Mouse (Mus musculus) embryonic facial prominence, embryonic 12.5 days (tissue): Measurements from ENCODE around the gene Maneal. TPM values are rescaled to one million over a fixed set of nuclear protein-coding genes. Genes with fewer than 3 reads are reported as not detected.

ENCODE experiments used
- ATAC-seq: fragments of 200-750 bp; cut with Nextera tagmentation; 2 replicates; pipeline ENCODE4 v1.8.0; 2017; ENCODE audit not compliant: insufficient number of reproducible peaks, insufficient read depth, low FRiP score, low TSS enrichment
- H3K27ac ChIP-seq: fragments of 300-500 bp; sonication (generic); 2 replicates; pipeline ENCODE4 v1.5.1; 2016; ENCODE audit warnings: mild to moderate bottlenecking
- H3K27me3 ChIP-seq: fragments of 300-500 bp; sonication (generic); 2 replicates; pipeline ENCODE4 v1.6.1; 2016; ENCODE audit warnings: mild to moderate bottlenecking, moderate library complexity
- H3K36me3 ChIP-seq: fragments of 300-500 bp; sonication (generic); 2 replicates; pipeline ENCODE4 v1.6.1; 2016; ENCODE audit warnings: mild to moderate bottlenecking
- H3K4me1 ChIP-seq: fragments of 300-500 bp; sonication (generic); 2 replicates; pipeline ENCODE4 v1.6.1; 2016
- H3K4me2 ChIP-seq: fragments of 300-500 bp; sonication (generic); replicated peaks from 2 replicates; pipeline ENCODE4 v1.6.1; 2016; ENCODE audit warnings: mild to moderate bottlenecking, moderate library complexity
- H3K4me3 ChIP-seq: fragments of 300-500 bp; sonication (generic); 2 replicates; pipeline ENCODE4 v1.5.1; 2016; ENCODE audit warnings: mild to moderate bottlenecking
- H3K9ac ChIP-seq: fragments of 300-500 bp; sonication (generic); 2 replicates; pipeline ENCODE4 v1.6.1; 2016; ENCODE audit warnings: mild to moderate bottlenecking, moderate library complexity
- H3K9me3 ChIP-seq: fragments of 300-500 bp; sonication (generic); 2 replicates; pipeline ENCODE4 v1.6.1; 2016; ENCODE audit warnings: mild to moderate bottlenecking, moderate library complexity
- WGBS: fragments of 180-500 bp; shearing (Covaris S2); methylation state at CpG from one replicate; pipeline ENCODE4 v1.1.7; 2016; 5-methylcytosine and 5-hydroxymethylcytosine counted together
- polyA plus RNA-seq: library from polyadenylated mRNA; unstranded; fragments of >200 nt; fragmentation: Nextera tagmentation; extraction: Ambion mirVana; gene quantifications from 2 replicates; pipeline ENCODE4 v1.2.1, GENCODE M21; 2016

Maneal gene
- polyA plus RNA-seq, result 1.4 and 2.2 TPM in 2 replicates

GRCm38 (mm10) chr4:124861283-124862188 lies at the start of gene Maneal:
Gene Maneal (minus strand): TSS chr4:124862171.
- no peaks in the 10 kb centered on the region for H3K9me3 ChIP-seq
- H3K36me3 ChIP-seq, result peaks cover 6% of the 10 kb centered on the region; the same call in 1 of the 2 replicates
- H3K4me2 ChIP-seq, result peak within 1 kb of the TSS; percentile 82
- peak within 1 kb of the TSS; percentile 53 for H3K4me3 ChIP-seq
- peaks cover 38% of the 10 kb centered on the region for H3K27me3 ChIP-seq
- peak within 1 kb of the TSS; percentile 55 for H3K9ac ChIP-seq
- no peak for ATAC-seq
- H3K27ac ChIP-seq, result no peak within 1 kb of the TSS
- WGBS, result 3% methylated on average over 62 of the region's 77 CpGs
- peaks cover 15% of the 10 kb centered on the region for H3K4me1 ChIP-seq

GRCm38 (mm10) chr4:124905971-124906822 lies 44.2 kb upstream of the Maneal start:
- 0 out of 2 replicates have a peak overlapping the region, but pooled peaks have one; percentile 17 for H3K9ac ChIP-seq

GRCm38 (mm10) chr4:124905417-124905816 lies 43.4 kb upstream of the Maneal start:
- 73% methylated on average over 4 of the region's 4 CpGs for WGBS
- peaks cover 22% of the 10 kb centered on the region for H3K27me3 ChIP-seq
- H3K27ac ChIP-seq, result peak overlapping the region; percentile 66; the same call in 1 of the 2 replicates
- no peak for ATAC-seq
- H3K4me1 ChIP-seq, result peaks cover 16% of the 10 kb centered on the region
- H3K36me3 ChIP-seq, result no peaks in the 10 kb centered on the region
- no peak overlapping the region for H3K9ac ChIP-seq
- no peaks in the 10 kb centered on the region for H3K9me3 ChIP-seq
- H3K4me2 ChIP-seq, result no peak overlapping the region
- H3K4me3 ChIP-seq, result no peak overlapping the region

More at GRCm38 (mm10) chr4:124905971-124906822, 44.2 kb upstream of the Maneal start:
- H3K4me1 ChIP-seq, result peaks cover 16% of the 10 kb centered on the region
- ATAC-seq, result peak; percentile 69
- peak overlapping the region; percentile 66 for H3K27ac ChIP-seq
- H3K4me2 ChIP-seq, result peak overlapping the region; percentile 45
- peaks cover 19% of the 10 kb centered on the region for H3K27me3 ChIP-seq
- H3K9me3 ChIP-seq, result no peaks in the 10 kb centered on the region
- H3K36me3 ChIP-seq, result no peaks in the 10 kb centered on the region
- peak overlapping the region; percentile 29 for H3K4me3 ChIP-seq
- 5% methylated on average over 21 of the region's 21 CpGs for WGBS

DNA sequence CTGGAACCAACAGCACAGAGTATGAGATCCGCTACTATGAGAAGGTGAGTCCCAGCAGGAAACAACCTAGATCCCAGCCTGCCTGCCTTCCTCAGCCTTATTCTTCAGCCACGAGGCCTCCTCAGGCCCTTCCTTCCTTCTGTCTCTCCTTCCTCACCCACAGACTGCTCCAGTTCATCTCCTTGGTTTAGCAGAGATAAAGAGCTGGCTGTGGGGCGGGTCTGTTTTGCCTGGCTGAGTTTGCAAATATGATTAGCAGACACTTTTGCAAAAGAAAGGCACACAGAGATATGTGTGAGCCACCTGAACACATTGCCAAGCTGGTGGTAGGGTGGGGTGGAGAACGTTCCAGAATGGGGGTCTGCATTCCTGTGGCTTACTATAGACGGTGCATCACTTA lies 37.9 kb upstream of the Maneal start:
- peaks cover 2% of the 10 kb centered on the region for H3K4me1 ChIP-seq
- no peak overlapping the region for H3K27ac ChIP-seq
- no peak overlapping the region for H3K9ac ChIP-seq
- H3K27me3 ChIP-seq, result peaks cover 64% of the 10 kb centered on the region
- no peaks in the 10 kb centered on the region for H3K9me3 ChIP-seq
- 56% methylated on average over 5 of the region's 5 CpGs for WGBS
- H3K4me2 ChIP-seq, result no peak overlapping the region
- no peak overlapping the region for H3K4me3 ChIP-seq
- H3K36me3 ChIP-seq, result no peaks in the 10 kb centered on the region
- no peak for ATAC-seq

- WGBS, result 38% methylated on average over 10 of the region's 10 CpGs
- Histone ChIP-seq H3K36me3 (no peaks in the 10 kb centered on the region), H3K27ac (no peak overlapping the region), H3K9ac (no peak overlapping the region), H3K4me3 (no peak overlapping the region), H3K4me1 (peaks cover 9% of the 10 kb centered on the region), H3K27me3 (peaks cover 68% of the 10 kb centered on the region), H3K4me2 (no peak overlapping the region), H3K9me3 (no peaks in the 10 kb centered on the region)
- no peak for ATAC-seq
Measured at GRCm38 (mm10) chr4:124898428-124898827, 36.5 kb upstream of the Maneal start.

GRCm38 (mm10) chr4:124894508-124895428 lies 32.8 kb upstream of the Maneal start:
- peak overlapping the region; percentile 80 for H3K4me2 ChIP-seq
- peaks cover 85% of the 10 kb centered on the region for H3K27me3 ChIP-seq
- no peaks in the 10 kb centered on the region for H3K36me3 ChIP-seq
- H3K9me3 ChIP-seq, result no peaks in the 10 kb centered on the region
- H3K27ac ChIP-seq, result no peak overlapping the region
- peak overlapping the region; percentile 47 for H3K4me3 ChIP-seq
- H3K9ac ChIP-seq, result peak overlapping the region; percentile 30; the same call in 1 of the 2 replicates
- no peak for ATAC-seq
- 2% methylated on average over 83 of the region's 83 CpGs for WGBS
- H3K4me1 ChIP-seq, result peaks cover 9% of the 10 kb centered on the region

DNA sequence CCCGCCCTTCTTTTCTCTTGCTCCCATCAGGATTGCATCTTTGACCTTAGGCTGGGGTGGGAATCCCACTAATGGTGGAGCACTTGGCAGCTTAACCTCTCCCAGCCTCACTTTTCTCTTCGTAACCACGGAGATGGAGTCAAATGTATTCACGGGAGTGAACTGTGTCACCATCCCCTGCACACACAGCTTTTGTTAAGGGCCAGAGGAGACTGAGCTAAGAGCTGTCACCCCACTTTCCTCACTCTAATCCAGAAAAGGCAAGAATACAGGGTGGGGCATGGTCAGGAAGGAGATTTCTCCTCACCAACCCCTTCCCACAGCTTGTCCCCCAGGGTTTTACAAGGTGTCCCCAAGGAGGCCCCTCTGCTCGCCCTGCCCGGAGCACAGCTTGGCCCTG lies 31.8 kb upstream of the Maneal start:
- Histone ChIP-seq H3K9me3 (no peaks in the 10 kb centered on the region), H3K4me3 (no peak overlapping the region; the same call in 1 of the 2 replicates), H3K27ac (no peak overlapping the region), H3K9ac (no peak overlapping the region), H3K27me3 (peaks cover 78% of the 10 kb centered on the region), H3K36me3 (no peaks in the 10 kb centered on the region), H3K4me1 (peaks cover 9% of the 10 kb centered on the region), H3K4me2 (no peak overlapping the region)
- 38% methylated on average over 6 of the region's 6 CpGs for WGBS
- ATAC-seq, result no peak

- H3K4me3 ChIP-seq, result no peak overlapping the region
- no peak for ATAC-seq
- H3K9ac ChIP-seq, result no peak overlapping the region
- no peaks in the 10 kb centered on the region for H3K36me3 ChIP-seq
- WGBS, result 74% methylated on average over 5 of the region's 5 CpGs
- H3K4me2 ChIP-seq, result no peak overlapping the region
- H3K27me3 ChIP-seq, result peaks cover 70% of the 10 kb centered on the region
- no peaks in the 10 kb centered on the region for H3K9me3 ChIP-seq
- no peak overlapping the region for H3K27ac ChIP-seq
- peaks cover 9% of the 10 kb centered on the region for H3K4me1 ChIP-seq
Measured at GRCm38 (mm10) chr4:124890831-124891230, 28.9 kb upstream of the Maneal start.

DNA sequence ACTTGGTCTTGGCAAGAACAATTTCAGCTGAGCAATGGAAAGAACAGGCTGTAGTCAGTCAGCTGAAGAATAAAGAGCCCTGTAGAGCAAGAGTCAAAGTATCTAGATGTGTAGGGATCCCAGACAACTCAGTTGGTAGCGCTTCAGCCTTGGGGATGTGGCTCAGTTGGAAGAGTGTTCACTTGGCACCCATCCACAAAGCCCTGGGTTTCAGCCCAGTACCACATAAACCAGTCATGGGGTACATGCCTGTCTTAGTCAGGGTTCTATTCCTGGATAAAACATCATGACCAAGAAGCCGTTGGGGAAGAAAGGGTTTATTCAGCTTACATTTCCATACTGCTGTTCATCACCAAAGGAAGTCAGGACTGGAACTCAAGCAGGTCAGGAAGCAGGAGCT lies 28.0 kb upstream of the Maneal start:
- no peak for ATAC-seq
- Histone ChIP-seq H3K9ac (no peak overlapping the region), H3K9me3 (no peaks in the 10 kb centered on the region), H3K4me2 (no peak overlapping the region), H3K4me1 (peaks cover 7% of the 10 kb centered on the region), H3K27me3 (peaks cover 68% of the 10 kb centered on the region), H3K27ac (no peak overlapping the region), H3K4me3 (no peak overlapping the region), H3K36me3 (no peaks in the 10 kb centered on the region)
- 90% methylated on average over 2 of the region's 2 CpGs for WGBS

DNA sequence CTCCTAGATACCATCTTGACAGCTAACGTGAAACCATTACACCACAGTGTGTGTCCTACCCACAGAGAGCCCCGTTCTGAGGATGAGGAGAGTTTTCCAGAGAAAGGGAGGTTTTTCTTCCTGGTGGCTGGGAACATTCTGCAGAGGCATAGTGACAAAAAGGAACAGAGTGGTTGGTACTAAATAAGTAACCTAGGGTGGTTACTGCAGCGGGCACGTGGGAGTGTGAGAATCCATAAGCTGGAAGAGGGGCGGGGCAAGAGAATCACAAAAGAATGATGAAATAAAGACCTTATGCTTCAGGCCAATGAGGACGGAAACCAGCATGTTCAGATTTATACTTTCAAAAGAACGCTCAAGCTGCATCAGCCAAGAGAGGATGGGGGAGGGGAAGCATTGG lies 26.7 kb upstream of the Maneal start:
- ATAC-seq, result no peak
- Histone ChIP-seq H3K27me3 (peaks cover 65% of the 10 kb centered on the region), H3K36me3 (no peaks in the 10 kb centered on the region), H3K9ac (no peak overlapping the region), H3K27ac (no peak overlapping the region), H3K4me3 (no peak overlapping the region), H3K9me3 (no peaks in the 10 kb centered on the region), H3K4me2 (no peak overlapping the region), H3K4me1 (no peaks in the 10 kb centered on the region)
- WGBS, result 73% methylated on average over 7 of the region's 7 CpGs
